Mouse (Mus musculus): ENCODE results near the gene Prkcb.

- TF ChIP-seq CTCF (IDR thresholded peaks at IDR 0.05; ENCODE audit: low read depth, low read length) (peak; percentile 26), POLR2A (IDR thresholded peaks at IDR 0.05; ENCODE audit: insufficient read depth, low read length) (no peak), EP300 (IDR thresholded peaks at IDR 0.05; ENCODE audit: insufficient read depth, low read depth, low read length) (no peak)
These were observed 335.2 kb downstream of the Prkcb start for GRCm38 (mm10) chr7:122623753-122624152.
